Mouse (Mus musculus) G1E (cell line): ENCODE data around the gene Clcnkb.

Experiments
- CTCF ChIP-seq: IDR thresholded peaks from 2 replicates; pipeline ENCODE4 v1.5.1; 2012; ENCODE audit warnings: low read depth, low read length, inconsistent platforms, mixed read lengths
- GATA1 ChIP-seq: IDR thresholded peaks from 2 replicates; pipeline ENCODE4 v1.6.1; 2012; ENCODE audit warnings: borderline replicate concordance, low read length, inconsistent platforms, mixed read lengths
- POLR2AphosphoS5 ChIP-seq: IDR thresholded peaks from 2 replicates; pipeline ENCODE4 v1.6.1; 2012; ENCODE audit warnings: low read depth, low read length, inconsistent platforms; ENCODE audit not compliant: insufficient replicate concordance

GRCm38 (mm10) chr4:141451916-141452450 lies 36.2 kb upstream of the Clcnkb start:
- TF ChIP-seq CTCF (no peak), GATA1 (no peak), POLR2AphosphoS5 (no peak)
